Mouse (Mus musculus): ENCODE results near the gene Sox18.

- TF ChIP-seq CTCF (IDR thresholded peaks at IDR 0.05; ENCODE audit: extremely low read depth, insufficient read depth, low read length) (no peak), POLR2A (IDR thresholded peaks at IDR 0.05; ENCODE audit: extremely low read depth, insufficient read depth, low read length) (no peak)
These were observed 19.6 kb upstream of the Sox18 start for GRCm38 (mm10) chr2:181691083-181691482.

Data from cortical plate, adult 2 months (tissue).